Mouse (Mus musculus) left cerebral cortex, adult 8-10 months (tissue): ENCODE results near the gene Cfap46. TPM values are rescaled to one million over a fixed set of nuclear protein-coding genes. Genes with fewer than 3 reads are reported as not detected.

ENCODE experiments used
- DNase-seq, 2 experiments: peaks; one replicate each; pipeline ENCODE4 v3.0.0; 2022; ENCODE audit warnings: low spot score in 2 of 2
- total RNA-seq, 4 experiments: library from RNA; stranded (reverse); gene quantifications; 2 replicates each; pipeline ENCODE4 v1.2.4; 2022

Cfap46 gene
- total RNA-seq, 4 experiments from 2014 or later = 4.6 to 7.4 (median 6.4) TPM

DNA sequence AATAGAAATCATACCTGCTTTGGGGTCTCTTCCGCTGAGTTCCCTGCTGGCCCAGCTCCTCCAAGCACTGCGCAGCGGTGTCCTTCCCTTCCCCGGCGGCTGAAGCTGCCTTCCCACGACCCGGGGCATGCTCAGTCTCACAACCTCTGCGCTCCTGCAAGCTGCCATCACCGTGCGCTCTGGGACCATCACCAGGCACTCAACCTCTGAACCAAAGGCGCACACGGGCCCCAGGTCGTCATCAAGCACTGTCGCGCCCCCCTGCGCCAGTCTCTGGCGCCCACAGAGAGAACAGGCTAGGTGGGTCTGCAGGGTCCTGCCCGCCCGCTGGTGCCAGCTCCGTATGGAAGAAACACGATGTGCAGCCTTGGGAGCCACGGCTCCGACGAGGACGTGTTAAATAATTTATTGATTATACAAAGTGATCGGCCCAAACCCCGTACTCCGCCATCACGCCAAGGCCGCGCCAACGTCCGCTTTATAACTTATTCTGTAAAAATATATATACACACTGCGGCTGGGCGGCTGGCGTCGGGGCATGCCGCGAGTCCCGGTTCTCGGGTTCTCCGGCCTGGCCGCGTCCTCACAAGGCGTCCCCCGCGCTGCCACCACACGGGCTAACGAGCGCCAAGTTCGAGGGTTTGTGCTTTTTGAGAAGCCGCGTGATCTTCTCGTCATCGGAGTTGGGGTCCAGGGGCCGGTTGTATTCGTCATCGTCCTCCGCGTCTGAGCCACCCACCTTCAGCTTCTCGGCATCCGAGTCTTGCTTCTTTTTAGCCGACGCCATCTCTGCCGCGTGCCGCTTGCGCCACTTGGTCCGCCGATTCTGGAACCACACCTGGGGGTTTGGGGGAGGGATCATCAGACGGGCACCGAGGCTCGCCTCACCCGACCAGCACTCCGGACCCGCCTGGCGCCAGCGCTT is 102.5 kb downstream of the Cfap46 start:
- DNase-seq = no peak

DNA sequence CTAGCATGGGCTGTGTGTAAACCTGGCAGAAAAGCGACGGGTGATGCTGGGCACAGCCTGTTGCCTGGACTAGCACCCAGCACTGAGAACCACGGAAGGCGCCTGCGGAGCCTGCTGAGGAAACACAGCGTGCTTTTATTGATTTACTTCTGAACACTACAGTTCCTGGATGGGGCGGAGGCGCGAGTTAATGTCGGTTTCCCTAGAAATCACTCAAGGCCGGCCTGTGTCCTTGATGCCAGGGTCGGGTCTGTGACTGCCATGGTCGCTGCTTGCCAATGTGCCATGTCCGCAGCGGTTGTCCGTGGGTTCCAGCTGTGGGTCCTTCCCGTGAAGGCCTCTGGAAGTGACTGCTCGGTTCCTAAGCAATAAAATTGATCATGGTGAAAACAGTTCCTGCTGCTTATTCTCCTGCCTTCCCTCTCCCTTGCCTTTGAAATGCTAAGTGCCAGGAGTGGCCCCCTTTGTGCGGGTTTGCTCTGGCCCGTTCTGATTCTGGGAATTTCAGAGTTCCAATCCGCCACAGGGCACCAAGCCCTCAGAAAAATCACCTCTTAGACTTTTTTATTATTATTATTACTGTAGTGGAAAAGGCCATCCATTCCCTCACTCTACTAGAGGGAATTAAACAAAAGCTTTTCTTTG is 104.2 kb downstream of the Cfap46 start:
- no peak for DNase-seq

DNA sequence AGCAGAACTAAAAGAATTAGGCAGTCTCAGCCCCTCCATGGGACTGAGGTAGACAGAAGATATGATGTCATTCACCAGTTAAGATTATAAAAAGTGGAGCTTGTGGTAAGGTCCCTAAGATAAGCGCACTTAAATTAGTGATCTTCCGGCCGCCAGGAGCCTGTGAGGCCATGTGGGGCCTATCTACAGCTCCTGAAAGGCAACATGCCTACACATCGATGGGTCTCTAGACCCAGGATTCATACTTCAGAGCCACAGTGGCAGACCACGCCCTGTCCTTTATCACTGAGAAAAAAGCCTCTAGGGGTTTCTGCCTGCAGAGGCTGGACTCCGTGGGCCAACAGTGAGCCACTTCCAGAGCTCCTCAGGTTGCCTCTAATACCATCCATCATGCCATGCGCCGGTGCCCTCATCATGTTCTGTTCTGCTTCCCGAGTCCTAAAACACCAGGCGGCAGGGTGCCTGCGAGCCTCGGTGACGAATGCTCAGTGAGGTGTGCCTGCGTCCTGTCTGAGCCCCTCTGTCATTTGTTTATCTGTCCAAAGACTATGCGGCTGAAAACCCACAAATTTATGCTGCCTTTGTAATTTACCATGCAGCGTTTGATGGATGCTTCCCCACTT is 107.4 kb downstream of the Cfap46 start:
- no peak for DNase-seq

DNA sequence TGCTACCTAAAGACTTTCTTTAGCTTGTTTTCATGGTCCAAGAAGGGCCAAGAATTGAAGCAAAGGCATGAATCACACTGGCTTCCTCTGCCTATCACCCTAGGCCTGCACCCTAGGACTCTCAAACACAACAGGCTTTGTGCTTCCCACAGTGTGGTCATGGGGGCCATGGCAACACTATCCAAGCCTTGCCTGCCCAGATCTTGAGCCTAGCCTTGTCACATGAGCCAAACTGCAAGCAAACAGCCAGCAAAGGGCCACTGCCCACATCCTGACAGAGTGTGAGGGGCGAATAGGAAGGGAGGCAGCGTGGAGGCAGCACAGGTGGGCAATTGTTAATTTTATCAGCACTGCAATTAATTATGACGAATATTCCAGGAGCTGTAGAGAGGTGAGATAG is 111.0 kb downstream of the Cfap46 start:
- DNase-seq = no peak

DNA sequence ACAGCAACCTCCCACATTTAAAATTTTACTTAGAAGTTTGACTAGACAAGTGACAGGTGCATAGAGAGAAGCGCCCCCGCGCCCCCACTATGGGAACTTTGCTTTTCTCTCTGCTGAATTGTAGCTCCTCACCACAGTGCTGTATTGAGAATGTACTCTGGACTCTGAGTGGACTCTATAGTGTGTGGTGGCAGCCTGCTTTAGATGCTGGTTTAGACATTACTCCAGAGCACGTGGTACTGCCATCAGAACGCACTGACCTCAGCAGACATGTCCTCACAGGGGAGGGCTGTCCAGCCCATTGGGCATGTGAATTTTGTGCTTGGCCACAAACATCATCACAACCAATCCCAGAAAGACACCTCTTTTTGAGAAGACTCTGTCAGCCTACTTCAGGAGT is 112.8 kb downstream of the Cfap46 start:
- DNase-seq = no peak

DNA sequence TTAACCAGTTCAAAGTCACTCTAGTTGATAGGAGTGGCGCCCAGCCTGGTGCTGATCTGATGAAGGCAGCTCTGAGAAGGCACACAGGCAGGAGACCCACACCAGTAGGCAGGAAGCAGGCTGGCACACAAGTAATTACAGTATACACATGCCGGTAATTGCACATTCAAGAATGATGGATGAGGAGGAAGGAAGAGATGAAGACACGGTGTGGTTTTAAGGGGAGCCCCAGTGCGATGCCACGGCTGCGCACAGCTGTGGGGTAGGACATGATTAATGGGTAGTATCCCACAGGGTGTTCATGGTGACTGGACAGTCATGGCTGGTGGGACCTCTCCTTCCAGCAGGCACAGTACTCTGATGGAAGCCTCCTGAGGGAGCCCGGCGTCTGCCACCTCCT is 117.1 kb downstream of the Cfap46 start:
- DNase-seq = no peak

DNA sequence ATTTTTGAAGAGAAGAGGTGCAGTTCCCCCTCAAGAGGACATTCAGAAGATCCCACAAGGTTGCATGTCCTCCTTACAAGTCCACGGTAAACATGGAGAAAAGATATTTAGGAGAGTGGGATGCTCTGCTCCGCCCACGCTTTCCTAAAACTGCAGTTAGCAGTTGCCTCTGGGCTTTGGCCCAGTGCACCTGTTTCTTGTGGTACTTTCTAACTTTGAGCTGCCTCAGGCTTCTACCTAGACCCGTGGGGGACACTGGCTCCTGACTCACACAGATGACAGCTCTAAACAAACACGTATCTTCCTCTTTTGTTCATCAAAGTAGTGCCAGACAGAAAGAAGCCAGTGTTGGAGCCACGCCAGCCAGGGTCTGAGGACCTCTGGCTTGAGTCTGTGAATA is 117.6 kb downstream of the Cfap46 start:
- DNase-seq = no peak

DNA sequence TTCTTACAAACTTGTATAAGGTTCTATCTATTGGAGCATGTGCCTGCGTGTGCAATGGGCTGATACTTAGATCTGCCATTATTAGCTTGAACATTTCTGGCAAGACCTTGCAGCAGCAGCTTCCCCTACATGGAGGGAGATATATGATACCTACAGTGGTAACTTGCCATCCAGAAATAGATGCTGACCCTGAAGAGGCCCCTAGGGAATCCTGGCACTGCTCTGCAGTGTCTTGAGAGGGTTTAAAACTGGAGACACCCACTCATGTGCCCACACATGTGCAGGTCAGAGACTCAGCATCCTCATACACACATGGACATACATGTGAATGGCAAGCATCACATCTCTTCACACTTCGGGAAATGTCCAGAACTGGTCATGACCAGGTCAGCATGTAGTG is 119.5 kb downstream of the Cfap46 start:
- DNase-seq = no peak

DNA sequence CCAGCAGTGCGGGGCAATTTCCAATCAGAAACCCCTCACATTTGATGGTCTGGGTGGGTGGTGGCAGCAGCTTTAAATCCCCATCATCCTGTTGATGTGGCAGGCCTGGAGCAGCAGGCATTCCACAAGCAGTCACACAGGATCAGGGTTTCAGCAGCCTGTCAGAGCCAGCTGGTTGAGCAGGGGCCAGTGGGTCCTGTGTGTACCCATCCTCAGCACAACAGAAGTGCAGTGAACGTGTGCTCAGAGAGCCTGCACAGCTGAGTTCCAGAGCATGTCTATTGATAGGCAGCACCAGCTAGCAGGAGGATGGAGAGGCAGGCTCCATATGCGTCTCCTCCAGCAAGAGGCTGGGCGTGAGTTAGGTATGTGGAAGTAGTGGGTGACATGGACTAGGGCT is 120.2 kb downstream of the Cfap46 start:
- no peak for DNase-seq

DNA sequence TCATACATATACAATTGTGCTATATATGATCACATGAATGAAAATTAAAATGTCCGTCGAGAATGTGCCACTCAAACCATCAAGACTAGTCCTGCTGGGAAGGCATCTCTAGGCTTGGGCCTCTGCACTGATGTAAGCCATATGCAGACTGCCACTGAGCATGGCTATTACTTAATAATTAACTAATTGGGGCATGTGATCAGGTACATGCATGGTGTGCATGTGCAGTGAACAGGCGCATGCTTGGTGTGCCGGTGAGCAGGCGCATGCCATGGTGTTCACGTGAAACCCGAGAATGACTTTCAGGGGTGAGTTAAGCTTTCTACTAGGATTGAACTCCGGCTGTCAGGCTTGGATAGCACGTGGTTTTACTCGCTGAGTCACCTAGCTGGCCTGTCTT is 124.0 kb downstream of the Cfap46 start:
- no peak for DNase-seq

DNA sequence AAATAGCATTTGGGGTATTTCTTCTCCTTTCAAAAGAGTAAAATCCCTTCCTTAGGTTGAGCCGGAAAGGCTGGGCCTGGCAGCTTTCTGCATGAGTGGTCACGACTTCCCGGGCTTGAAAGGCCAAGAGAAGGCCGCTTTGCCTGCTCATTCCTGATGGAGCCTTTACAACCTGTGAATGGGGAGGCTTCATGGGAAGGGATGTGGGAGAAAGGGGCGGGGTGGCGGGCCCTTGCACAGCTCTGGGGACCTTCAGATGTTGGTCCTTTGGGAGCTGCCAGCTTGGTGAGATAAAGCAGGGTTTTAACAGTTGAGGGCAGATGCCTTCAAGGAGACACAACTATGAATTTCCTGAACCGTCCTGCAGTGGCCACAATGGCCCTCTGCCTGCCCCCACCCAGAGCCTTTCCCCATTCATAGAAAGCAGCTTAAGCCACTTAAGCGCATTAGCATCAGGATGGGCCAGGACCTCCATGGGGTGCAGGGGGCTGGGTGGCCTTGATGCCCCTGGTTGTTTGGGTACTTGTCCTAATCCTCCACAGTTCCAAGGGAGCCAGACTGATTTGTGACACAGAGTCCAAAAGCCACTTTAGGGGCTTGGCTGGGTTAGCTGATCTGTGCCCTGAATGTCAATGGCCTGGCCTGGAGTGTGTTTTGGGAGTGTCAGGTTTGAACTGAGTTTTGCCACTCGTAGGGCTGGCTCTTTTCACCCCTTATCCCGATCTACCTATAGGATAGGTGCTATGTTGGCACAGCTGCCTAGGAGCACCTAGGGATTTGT is 126.7 kb downstream of the Cfap46 start:
- DNase-seq = no peak

DNA sequence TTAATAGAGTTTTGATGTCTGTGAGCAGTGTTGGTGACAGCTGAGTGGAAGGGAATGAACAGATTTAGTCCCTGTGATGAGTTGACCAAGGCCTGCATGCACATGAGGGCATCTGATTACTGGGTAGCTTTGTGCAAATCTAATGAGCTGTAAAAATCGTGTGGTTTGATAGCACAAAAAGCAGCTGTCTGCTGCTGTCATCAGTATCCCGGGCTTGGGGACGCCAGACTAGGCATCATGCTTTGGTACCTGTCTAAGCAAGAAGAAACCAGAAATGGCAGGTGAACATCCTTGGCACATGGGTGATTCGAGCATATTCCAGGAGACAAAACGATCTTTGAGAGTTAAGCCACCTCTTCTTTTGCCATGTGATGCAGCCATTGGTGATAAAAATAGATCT is 127.3 kb downstream of the Cfap46 start:
- DNase-seq = no peak

DNA sequence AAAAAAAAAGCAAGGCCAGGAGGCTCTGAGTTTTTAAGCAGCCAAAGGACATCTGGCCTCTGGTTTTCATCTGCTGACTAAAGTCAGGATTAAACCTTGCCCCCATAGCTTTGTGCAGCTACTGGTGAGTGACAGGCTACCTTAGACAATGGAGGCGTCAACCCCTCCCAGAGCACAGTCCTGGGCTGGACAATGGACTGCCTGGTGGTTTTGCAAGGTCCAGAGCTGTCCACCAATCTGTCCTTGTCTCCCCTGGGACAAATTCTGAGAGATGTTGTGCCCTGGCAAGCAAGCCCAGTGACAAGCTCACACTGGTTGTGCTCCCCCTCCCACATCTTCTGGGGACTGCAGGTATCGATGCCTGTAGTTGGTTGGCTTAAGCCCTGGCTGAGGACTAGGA is 132.1 kb downstream of the Cfap46 start:
- no peak for DNase-seq

Other genes with a start within 250 kb of the Cfap46 start
- 10 to 100 TPM; 12.9 to 15.2 (median 13.9) TPM for gene Nkx6-2, start 101.0 kb downstream of the Cfap46 start, total RNA-seq
- 10 to 100 TPM; 47.0 to 62.4 (median 50.4) TPM for gene Adgra1, start 150.4 kb upstream of the Cfap46 start, total RNA-seq
- gene Kndc1, start 210.9 kb upstream of the Cfap46 start, total RNA-seq = 10 to 100 TPM; 77.0 to 82.3 (median 80.2) TPM